Mouse (Mus musculus) liver, adult 2 months (tissue): ENCODE data around the gene Klc3.

ENCODE experiments used
- CTCF ChIP-seq: fragments of 200-500 bp; IDR thresholded peaks from 2 replicates; pipeline ENCODE4 v1.5.1; 2011; ENCODE audit warnings: low read depth, low read length, control low read depth
- POLR2A ChIP-seq: fragments of 200-500 bp; IDR thresholded peaks from 2 replicates; pipeline ENCODE4 v1.6.1; 2011; ENCODE audit warnings: low read length, control low read depth; ENCODE audit not compliant: insufficient read depth; ENCODE audit errors: extremely low read depth

DNA sequence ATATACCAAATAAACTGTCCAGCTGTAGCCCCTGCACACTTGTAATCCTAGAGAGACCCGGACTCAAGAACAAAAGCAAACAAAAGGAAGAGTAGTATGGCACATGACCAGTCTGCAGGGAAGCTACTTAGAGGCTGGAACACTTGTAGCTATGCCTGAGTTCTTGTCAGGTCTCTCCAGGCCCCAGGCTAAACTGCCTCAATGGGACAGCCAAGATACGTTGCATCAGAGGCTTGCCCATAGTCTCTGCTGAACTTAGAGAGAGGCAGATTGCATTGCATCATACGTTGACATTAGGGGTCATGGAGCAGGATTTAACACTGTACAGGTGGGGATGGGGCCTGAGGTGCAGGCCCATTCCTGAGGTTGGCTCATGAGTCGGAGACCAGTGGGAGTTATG lies 27.9 kb downstream of the Klc3 start:
- TF ChIP-seq CTCF = no peak
- no peak for TF ChIP-seq POLR2A
